Mouse (Mus musculus): ENCODE data around the gene Xpr1.
"Not testable (repeated sequence)": the region's sequence is repeated elsewhere in the genome, so short reads cannot be mapped to it uniquely, and the experiment has no call there.

Xpr1 gene

DNA sequence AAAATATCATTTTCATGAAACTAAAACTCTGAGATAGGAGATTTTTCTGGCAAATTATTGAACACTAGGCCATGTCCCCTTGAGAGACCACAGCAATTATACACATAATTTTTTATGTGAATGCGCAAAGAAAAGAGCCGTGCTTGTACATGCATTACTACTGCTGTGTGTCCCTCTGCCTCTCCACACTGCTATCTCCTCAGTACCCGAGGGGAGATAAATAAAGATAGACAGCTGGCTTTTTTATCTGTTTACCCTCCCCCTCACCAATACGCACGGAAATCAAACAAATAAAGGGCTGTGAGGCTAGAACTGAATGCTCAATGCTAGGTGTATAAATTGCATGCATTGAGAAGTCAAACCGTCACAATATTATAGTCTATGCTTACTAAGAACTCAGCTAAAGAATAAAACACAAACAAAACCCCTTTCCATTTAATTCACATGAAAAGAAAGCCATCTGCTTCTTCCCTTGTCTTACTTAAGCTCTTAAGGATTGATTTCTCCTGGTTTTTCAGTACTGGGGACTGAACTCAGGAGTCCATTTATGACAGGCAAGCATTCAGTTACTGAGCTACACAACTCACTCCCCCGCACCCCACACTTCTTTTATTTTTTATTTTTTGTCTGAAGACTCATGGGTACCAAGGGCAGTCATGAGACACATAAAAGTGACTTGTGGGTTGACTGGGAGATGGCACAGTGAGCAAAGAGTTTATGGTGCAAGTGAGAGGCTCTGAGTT, 97.0 kb downstream of the Xpr1 start:
- no peak for DNase-seq

DNA sequence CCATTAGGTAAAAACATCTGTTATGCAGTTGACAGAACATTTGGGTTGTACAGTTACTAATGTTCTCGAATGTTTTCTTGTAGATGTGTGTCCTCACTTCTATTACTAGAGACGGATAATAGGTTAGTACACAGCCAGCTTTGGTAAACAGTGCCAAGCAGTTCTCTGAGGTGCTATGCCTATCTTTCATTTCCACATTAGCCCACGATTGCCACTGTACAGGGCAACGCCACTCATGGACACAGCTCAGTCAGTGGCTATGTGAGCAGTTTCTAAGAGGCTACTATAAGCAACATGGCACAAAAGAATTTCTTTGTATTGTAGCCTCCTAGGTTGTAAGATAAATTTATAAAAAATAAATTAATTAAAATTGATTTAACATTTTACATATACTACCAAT, 97.7 kb downstream of the Xpr1 start:
- DNase-seq = no peak

DNA sequence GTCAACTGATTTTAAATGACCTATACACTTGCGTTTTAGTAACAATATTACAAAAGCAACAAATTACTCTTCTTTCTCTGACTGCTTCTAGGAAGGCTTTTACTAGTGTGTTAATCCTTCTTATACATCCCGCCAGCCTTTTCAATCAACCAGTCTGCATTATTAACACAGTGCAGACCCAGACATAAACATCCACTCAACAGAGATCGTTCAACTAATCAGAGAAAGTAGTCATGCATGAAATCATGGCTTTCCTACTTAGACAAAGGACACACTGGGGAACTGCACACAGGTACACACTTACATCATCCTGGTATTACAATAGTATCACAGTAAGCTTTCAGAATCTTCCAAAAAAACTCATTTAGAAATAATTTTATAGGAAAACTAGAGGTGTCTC, 105.5 kb downstream of the Xpr1 start:
- no peak for DNase-seq

DNA sequence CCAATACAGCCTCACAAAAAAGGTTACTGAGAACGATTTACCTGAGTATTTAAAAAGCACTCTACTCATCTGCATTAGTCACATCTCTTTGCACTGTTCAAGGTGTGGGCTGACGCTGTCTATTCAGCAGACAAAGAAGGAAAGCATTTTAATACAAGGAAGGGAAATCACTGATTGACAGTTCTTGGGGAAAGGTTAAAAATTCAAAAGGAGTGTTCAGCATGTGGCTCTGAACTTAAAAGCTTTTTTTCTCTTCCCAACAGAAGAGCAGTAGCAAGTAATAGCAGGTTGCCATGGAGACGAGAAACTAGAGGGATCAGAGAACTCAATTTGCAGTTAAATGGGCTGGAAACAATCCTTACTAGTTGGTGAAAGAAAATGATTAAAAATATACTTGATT, 110.3 kb downstream of the Xpr1 start:
- DNase-seq = no peak

DNA sequence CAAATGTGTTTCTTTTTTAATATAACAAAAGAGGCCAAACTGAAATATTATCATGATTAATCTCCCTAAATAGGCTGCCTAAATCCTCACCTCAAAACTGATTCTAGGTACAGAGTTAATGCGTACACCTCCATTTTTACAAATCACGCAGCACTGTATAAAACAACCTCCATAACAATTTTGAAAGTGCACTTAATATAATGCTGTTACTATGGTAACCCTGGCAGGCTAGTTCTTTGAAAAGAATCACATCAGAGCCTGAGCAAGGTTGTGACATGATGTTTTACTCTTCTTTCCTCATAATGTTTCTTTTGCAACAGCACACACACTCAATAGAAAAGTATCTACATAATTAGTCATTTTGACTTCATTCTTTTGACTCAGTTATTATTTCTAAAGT, 113.8 kb downstream of the Xpr1 start:
- DNase-seq = no peak

DNA sequence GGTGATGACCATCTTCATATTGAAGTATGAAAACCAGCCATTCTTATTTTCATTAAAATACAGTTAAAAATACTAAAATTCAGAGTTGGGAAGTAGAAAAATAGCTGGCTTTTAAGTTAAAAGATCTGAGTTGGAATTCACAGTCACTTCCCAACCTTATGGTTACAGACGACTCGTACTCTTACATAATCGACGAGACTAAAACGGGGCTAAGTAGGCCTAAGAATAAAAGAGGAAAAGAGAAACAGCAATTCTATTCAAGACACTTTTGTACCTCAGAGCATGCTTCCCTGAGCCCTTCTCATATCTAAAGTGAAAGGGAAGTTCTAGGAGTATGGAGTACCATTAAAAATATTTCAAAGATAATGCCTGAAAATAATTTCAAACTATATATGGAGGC, 119.6 kb downstream of the Xpr1 start:
- DNase-seq = no peak

DNA sequence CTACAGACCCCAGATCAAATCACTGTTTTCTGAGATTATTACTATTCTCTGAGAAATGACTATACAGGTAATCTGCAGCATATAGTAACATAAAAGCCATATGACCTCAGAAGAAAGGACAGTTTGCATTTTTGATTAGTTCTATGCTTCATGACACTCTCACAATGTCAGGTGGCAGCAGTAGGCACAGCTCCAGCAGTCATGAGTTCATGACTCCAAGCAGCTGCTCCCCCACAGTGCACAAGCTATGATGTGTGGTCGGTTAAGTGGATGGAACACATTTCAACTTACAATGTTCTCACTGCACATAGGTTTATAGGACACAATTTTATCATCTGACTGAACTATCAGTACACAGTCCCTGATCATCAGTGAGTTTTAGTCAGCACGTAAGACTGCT, 120.0 kb downstream of the Xpr1 start:
- no peak for DNase-seq

DNA sequence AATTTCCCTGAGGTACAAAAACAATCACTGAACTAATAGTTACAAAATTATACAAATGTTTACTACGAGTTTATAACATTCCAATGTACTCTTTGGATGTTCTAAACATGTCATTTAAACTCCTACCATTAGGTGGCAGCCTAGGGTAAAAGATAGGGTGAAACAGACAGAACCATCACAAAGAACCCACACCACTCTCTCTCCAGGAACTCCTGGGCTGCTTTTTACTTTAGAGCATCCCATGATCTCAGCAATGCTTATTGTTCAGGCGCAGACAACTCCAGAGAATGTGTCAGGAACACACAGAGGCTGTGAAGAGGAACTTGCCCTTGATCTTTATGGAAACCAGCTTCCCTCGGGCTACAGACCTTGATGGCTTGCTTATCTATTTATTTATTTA, 123.8 kb downstream of the Xpr1 start:
- peak in 1 of 2 experiments; percentile 15 for DNase-seq

DNA sequence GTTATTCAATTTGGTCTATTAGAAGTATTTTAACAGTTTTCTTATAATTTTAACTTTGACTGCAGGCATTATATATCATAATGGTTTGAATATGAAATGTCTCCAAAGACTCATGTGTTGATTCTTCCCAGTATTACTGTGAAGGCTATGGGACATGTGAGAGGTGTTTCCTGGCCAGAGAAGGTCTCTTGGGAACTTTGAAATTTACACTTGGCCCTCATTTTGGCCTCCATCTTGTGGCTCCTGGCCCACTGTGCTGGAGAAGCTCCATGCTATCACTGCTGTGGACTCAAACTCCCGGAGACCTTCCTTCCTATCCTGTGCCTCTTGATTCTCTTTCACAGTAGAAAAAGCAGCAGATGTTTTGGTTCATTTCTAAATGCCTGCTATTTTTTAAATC, 127.8 kb downstream of the Xpr1 start:
- no peak for DNase-seq

DNA sequence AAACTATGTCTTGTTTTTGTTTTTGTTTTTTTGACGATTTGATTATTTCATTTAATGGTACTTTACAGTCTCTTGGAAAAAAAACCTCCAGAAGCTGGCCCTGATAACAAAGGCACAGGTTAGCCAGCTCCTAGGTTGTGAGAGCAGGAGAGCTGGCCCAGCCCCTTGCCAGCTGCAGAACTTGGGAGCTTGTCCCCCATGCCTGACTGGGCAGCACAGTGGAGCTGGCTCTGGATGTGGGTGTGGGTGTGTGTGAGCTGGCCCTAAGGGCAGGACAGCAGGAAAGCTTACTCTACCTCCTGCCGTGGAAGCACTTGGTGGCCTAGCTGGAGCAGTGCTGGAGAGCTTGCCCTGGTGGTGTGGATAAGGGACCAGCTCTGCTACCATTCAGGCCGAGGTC, 129.2 kb downstream of the Xpr1 start:
- no peak for DNase-seq

DNA sequence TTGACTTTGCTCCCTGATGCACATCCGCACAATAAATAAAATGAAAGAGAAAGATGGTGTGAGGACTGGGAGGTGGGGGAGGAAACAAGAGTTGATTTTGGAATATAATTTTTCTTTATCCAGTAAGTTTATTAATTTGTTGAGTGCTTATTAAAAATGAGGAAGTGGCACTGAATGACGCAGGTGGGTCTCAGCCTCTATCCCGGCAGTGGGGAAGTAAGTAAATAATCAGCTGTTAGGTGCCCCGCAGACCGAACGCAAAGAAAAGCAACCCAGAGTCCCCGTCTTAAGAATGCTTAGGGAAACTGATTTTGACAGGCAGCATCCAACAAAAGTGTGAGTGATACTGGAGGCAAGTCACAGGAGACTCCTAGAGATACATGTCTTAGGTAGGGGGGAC, 133.4 kb downstream of the Xpr1 start:
- no peak for DNase-seq

DNA sequence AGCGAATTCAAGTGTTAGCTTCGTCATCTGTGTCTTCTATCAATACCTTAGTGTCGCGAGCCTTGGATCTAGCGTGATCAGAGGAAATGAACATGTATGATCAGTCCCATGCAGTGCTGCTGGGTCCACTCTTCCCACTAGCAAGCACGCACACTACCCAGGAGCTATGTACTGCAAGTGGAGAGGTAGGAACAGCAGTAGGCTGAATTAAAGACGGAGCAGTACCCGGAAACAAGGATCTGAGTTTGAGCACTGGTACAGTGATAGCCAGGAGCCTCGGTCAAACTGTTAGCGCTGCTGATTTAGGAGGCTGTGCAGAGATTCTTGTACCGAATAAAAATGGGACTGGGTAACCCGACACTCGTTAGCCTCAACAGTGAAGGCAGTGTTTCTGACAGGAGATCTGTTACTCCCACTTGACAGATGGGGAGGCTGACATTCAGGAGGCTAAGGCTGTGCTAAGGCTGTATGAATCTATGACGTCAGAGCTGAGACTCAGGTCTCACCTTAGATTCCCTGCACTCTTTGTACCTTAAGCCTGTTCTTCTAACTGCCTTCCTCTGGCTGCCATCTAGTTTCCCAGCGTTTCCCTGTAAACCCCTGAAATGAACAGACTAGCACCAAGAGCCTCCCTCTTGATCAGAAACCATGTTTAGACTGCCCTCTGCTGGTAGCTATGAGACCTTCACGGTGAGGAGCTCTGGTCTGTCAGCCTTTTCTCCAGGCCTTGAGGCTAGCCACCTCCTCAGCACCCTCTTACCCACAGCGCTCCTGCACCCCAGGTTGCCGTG, 136.0 kb downstream of the Xpr1 start:
- DNase-seq = peak; percentile 69 to 82

DNA sequence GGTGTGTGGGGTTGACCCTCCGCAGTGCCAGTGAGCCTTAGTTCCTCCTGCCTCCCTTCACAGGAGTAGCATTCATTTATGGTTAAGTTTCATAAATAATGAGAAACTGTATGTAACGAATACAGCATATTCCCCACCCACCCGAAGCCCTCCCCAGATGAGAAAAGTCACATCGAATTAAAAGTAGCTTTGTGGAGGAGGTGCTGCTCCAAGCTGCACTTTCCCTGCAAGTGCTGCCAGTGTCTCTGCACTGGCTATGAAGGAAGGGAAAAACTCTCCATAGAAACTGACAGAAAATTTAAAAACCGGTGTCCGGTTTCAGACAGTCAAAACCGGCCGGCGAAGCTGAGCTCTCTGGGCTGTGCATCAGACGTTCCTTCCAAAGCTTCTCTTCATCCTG, 136.9 kb downstream of the Xpr1 start:
- DNase-seq = no peak

DNA sequence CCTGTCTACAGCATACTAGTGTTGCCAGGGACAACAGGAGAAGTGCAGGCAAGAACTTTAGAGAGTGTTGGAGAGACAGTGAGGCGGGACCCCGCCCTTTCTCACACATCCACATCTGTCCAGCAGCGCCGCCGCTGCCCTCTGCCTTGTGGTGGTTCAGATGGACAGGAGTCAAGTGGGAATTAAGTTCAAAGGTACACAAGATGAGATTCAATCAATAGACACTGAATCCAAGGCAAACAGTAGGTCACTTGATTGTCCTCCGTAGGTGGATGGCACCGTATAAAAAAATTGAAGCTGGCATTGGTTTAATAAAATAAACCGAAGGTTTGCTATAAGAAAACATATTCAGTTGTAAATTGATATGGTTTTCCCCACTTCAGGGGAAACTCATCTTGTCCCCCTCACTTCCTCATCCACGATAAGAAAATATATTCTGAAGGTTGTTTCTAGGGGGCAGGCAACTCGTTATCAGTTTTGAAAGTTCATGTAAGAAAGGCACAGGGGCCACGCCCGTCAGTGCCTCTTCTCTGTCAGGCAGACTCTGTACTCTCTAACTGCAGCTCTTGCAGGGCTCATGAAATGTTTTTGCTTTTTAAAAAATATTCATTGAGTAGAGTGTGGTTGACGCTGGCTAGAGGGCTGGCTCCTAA, 140.7 kb downstream of the Xpr1 start:
- DNase-seq = no peak

DNA sequence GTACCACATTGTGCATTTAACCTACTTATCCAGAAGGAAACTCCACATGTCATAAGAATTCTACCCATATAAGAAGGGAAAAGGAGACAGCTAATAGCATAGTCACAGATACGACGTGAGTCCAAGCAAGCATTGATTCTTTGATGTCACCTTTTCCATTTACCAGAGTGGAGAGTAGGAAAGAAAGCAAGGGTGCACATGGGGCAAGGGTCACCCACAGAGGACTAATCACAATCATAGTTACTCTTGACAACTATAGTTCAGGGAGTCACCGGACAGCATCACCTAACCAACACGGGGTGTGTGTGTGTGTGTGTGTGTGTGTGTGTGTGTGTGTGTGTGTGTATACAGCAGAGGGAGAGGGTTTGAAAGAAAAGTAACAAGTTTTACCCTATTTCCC, 141.4 kb downstream of the Xpr1 start:
- DNase-seq = no peak

DNA sequence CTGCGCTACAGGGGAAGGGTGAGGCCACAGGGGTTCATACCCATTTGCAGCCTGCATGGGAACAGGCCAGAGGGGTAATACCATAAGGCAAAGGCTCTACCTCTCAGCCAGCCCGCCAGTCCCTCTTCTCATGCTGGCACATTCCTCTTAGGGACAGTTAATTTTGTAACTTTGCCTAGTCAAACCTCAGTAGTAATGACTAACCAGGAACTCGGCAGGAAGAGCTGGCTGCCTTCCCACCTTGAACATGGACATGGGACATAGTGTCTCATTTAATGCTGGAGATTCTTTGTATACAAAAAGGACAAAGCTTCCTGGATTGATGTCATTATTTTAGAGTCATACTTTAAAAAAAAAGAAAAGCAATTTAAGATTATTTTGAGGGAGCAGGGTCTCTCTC, 142.2 kb downstream of the Xpr1 start:
- peak; percentile 36 to 63 for DNase-seq

DNA sequence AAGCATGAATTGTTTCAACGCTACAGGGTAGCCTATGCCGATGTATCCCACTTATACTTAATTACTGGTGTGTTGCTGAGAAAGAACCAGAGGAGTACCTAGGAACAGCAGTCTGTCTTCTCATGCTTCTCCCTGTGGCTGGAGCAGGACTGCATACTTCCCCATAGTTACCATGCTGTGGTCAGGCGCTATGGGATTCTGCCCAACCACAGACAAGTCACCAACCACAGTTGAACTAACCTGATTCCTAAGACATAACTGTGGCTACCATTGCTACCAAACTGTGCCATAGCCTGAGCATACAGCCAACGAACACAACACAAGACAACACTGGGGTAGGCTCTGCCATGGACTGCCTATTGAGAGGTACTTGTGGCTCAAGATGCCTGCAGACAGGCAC, 144.3 kb downstream of the Xpr1 start:
- no peak for DNase-seq

DNA sequence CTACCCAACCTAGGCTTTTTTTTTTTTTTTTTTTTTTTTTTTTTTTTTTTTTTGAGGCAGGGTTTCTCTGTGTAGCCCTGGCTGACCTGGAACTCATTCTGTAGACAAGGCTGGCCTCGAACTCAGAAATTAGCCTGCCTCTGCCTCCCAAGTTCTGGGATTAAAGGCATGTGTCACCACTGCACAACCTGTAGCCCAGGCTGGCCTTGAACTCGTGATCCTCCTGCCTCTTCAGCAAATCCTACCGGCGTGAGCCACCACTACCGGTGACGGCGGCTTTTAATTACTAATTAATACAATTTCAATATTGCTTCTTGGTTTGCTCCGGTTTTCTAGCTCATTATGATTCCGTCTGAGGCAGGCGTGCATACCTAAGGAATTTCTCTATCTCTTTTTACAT, 154.7 kb downstream of the Xpr1 start:
- not testable (repeated sequence) for DNase-seq

DNA sequence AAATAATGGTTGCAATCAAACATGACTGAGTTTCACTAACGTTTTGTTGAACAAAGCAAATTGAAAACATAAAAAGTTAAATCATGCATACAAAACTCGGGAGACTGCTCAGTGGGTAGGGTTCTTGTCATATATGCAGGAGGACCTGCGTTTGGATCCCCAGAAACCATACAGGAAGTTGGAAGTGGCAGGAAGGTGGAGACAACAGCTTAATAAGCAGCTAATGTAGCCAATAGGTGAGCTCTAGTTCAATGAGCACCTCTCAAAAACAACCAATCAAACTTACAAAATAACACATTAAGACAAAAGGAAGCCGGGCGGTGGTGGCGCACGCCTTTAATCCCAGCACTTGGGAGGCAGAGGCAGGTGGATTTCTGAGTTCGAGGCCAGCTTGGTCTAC, 162.9 kb downstream of the Xpr1 start:
- no peak for DNase-seq

DNA sequence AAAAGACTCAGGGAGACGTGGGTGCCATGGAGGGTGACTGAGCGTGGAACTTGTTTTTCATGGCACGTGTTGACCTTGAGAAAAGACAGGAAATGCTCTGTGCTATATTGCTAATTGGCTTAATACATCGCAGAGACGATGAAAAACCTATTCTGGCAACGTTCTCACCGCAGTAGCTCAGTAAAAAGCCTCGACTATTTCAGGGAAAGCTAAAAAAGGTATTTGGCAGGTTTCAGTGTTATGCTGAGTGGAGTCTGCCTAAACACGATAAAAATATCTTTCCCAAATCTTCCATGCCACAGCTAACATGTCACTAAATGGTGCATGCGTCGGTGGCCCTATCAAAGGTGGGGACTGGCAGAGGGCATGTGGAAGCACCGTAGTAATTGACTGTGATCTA, 164.1 kb downstream of the Xpr1 start:
- no peak for DNase-seq

DNA sequence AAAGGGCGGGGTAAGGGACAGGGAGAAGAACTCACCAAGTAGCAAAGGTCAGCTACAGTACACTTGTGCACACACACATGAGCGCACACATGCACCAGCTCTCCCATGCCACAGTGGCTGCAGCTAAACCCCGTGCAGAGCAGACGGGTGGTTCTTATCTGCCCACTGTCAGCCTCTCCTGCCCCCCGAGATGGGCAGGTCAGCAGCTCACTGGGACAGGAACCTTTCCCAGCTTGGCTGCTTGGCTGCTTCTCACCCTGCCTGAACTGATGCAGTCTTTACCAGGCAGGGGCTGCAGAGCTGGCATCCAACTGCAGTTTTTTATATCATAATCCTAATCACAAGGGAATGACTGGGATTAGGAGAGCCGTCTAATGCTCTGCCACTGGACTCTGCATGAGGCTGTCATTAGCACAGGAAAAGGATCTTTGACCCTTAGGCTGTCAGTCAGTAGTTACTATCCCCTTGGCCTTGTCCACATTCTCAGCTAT, 164.5 kb downstream of the Xpr1 start:
- peak in 1 of 2 experiments; percentile 22 for DNase-seq

DNA sequence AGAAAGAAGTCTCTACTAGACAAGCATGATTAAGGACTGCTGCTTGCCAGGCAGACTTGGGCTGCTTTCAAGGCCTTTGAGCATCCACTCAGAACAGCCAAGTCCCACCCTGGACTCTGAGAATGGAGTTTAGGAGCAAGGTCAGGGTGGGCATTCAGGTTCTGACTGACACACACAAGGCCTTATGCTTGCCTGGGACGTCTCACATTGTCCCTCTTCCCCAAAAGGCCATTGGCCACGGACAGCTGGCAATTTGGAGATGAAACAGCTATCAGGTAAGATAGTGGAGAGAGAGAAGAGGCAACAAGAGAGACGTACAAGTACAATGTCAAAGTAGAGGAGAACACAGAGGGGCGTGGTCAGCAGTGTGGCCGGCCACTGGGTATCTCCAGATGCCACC, 165.6 kb downstream of the Xpr1 start:
- DNase-seq = no peak

DNA sequence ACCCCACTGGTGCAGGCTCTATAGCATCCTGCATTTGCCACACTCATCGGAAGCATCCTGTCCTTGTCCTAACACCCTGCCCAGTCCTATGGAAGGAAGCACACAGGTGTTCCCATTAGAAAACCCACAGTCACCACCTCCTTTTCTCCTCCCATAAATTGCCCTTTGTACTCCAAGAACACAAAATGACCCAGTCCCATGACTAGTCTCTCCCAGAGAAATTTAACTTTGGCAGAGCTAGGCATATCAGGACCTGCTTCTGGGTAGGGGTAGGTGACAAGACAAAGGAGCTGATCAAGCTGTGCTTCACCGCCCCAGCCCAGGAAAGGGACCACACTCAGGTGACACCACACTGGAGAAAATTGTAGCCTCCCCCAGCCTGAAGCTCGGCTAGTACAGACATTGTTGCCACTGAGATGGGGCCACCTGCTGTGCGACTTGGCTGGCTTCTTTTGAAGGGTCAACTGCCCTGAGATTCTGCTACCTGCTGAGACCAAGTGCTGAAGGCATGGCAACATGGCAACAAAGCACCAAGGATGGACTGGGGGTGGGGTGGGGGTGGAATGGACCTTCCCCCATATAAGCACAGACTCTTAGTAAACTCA, 166.6 kb downstream of the Xpr1 start:
- DNase-seq = no peak

Measured in kidney, postnatal 4 days (tissue).